Mouse (Mus musculus) kidney, adult 2 months (tissue): ENCODE measurements around the gene Plekha6.

ENCODE experiments used
- CTCF ChIP-seq: fragments of 200-500 bp; conservative IDR thresholded peaks from 2 replicates; pipeline ENCODE4 v1.5.1; 2011; ENCODE audit warnings: low read depth, mild to moderate bottlenecking, control low read depth, low read length, moderate library complexity, mixed read lengths; ENCODE audit not compliant: insufficient read depth, insufficient read length
- POLR2A ChIP-seq: fragments of 200-500 bp; IDR thresholded peaks from one replicate; pipeline ENCODE4 v1.6.1; 2011; ENCODE audit warnings: low read depth, low read length, control low read depth

DNA sequence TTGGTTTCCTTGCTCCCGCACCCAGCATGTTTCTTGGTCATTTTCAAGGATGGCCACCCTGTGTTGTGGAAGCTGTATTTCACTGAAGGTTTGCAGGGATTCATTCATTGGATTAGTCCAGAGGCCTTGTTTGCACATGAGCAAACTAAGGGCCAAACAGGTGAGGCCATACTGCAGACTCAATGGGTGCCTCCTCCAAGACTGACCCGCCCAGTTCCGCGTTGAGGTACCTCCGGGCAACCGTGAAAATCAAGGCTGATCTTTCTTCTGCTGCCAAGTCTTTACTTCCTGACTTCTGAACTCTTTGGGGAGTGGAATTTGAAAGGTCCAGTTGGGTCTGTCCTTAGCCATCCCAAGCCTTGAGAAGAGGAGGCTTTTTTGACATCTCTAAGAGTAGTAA lies 90.2 kb downstream of the Plekha6 start:
- TF ChIP-seq POLR2A (no peak), CTCF (no peak)
